Mouse (Mus musculus): ENCODE data around the gene Gm36079. TPM values are rescaled to one million over a fixed set of nuclear protein-coding genes. Genes with fewer than 3 reads are reported as not detected.
"Not testable (repeated sequence)": the region's sequence is repeated elsewhere in the genome, so short reads cannot be mapped to it uniquely, and the experiment has no call there.

Gene Gm36079
- polyA plus RNA-seq, 1 experiment from 2014 or later = not detected

DNA sequence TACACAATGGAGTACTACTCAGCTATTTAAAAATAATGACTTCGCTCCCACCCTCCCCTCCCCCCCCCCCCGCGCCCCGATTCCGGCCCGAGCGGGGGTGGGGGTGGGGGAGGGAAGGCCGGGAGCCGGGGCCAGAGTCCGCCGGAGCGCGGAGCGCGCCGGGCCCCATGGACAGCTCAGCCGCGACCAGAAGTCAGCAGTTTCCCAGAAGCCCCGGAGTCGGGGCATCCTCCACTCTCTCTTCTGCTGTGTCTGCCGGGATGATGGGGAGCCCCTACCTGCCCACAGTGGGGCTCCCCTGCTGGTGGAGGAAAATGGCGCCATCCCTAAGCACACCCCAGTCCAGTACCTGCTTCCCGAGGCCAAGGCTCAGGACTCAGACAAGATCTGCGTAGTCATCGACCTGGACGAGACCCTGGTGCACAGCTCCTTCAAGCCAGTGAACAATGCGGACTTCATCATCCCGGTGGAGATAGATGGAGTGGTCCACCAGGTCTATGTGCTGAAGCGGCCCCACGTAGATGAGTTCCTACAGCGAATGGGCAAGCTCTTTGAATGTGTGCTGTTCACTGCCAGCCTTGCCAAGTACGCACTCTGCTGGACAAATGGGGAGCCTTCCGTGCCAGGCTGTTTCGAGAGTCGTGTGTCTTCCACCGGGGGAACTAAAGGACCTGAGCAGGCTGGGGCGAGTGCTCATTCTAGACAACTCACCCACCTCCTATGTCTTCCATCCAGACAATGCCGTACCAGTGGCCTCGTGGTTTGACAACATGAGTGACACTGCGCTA, 19.8 kb upstream of the Gm36079 start:
- not testable (repeated sequence) for H3K9ac ChIP-seq (replicated peaks; ENCODE audit: low read depth, low read length); ATAC-seq (ENCODE audit: insufficient number of reproducible peaks, insufficient read depth, low FRiP score, low read depth); H3K9me3 ChIP-seq (ENCODE audit: control insufficient read depth, low read depth, low read length); H3K27ac ChIP-seq (ENCODE audit: low read length); H3K4me2 ChIP-seq (replicated peaks; ENCODE audit: low read depth, low read length); H3K36me3 ChIP-seq (ENCODE audit: control insufficient read depth, insufficient read depth, low read length); H3K4me3 ChIP-seq (ENCODE audit: low read depth, low read length); H3K4me1 ChIP-seq (ENCODE audit: control insufficient read depth, insufficient read depth, low read length); H3K27me3 ChIP-seq (ENCODE audit: control insufficient read depth, insufficient read depth, low read length)
- 2% methylated on average over 13 of the region's 40 CpGs for WGBS

DNA sequence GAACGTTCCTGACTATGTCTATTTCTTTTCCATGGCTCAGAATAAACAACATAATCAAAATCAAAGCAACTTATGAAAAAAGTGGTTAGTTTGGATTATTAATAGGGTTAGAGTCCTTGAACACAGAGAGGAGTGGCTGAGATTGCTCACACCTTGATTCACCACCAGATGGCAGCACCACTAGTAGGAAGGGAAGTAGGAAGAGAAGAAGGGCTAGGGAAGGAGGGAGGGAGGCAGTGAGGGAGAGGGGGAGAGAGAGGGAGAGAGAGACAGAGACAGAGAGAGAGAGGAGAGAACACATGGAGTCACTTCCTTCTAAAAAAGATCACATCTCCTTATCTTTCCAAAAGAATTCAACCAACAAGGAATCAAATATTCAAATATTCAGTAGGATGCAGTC, 14.3 kb upstream of the Gm36079 start:
- H3K27ac ChIP-seq (ENCODE audit: low read length); H3K4me1 ChIP-seq (ENCODE audit: control insufficient read depth, insufficient read depth, low read length); H3K9ac ChIP-seq (replicated peaks; ENCODE audit: low read depth, low read length); H3K4me2 ChIP-seq (replicated peaks; ENCODE audit: low read depth, low read length); H3K4me3 ChIP-seq (ENCODE audit: low read depth, low read length); H3K9me3 ChIP-seq (ENCODE audit: control insufficient read depth, low read depth, low read length); ATAC-seq (ENCODE audit: insufficient number of reproducible peaks, insufficient read depth, low FRiP score, low read depth); H3K36me3 ChIP-seq (ENCODE audit: control insufficient read depth, insufficient read depth, low read length); H3K27me3 ChIP-seq (ENCODE audit: control insufficient read depth, insufficient read depth, low read length): not testable (repeated sequence)
- no CpG with 5 or more reads among the region's 1 CpGs for WGBS

DNA sequence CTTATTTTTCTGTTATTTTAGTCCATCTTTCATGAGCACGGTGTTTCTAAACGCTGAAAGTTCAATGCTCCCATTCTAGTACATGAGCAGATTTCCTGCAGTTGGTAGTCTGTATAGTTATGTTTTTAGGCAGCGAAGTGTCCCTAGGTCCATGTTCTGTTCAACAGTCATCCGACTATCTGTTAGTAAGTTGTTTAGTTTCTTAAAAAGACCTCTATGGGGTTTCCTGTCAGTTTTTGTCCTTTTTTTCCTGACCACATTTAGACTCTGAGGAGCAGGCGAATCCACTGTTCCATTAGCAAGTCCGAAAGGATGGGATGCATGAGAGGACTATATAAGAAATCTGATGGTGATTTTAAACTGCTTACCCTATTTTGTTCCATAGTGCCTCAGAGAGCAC, 11.1 kb upstream of the Gm36079 start:
- WGBS = 9% methylated on average over 6 of the region's 6 CpGs
- ATAC-seq (ENCODE audit: insufficient number of reproducible peaks, insufficient read depth, low FRiP score, low read depth) = not testable (repeated sequence)

DNA sequence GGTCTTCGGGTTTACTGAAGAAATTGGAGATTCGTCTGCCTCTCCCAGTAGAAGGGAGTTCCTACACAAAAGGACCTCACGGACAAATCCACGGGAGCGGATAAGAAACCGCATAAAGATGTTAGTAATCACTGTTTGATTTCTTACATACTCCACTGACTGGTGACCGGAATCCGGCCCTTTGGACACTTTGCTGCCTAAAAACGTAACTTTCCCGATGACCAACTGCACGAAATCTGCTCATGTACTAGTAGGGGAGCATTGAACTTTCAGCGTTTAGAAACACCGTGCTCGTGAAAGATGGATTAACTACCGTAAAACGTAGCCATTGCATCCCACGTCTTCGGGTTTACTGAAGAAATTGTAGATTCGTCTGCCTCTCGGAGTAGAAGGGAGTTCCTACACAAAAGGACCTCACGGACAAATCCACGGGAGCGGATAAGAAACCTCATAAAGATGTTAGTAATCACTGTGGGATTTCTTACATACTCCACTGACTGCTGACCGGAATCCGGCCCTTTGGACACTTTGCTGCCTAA, 9.8 kb upstream of the Gm36079 start:
- not testable (repeated sequence) for ATAC-seq (ENCODE audit: insufficient number of reproducible peaks, insufficient read depth, low FRiP score, low read depth)
- WGBS = 2% methylated on average over 23 of the region's 25 CpGs

More for the DNA sequence above, 11.1 kb upstream of the Gm36079 start:
- not testable (repeated sequence) for H3K9me3 ChIP-seq (ENCODE audit: control insufficient read depth, low read depth, low read length); H3K4me3 ChIP-seq (ENCODE audit: low read depth, low read length); H3K4me1 ChIP-seq (ENCODE audit: control insufficient read depth, insufficient read depth, low read length); H3K27me3 ChIP-seq (ENCODE audit: control insufficient read depth, insufficient read depth, low read length); H3K4me2 ChIP-seq (replicated peaks; ENCODE audit: low read depth, low read length); H3K36me3 ChIP-seq (ENCODE audit: control insufficient read depth, insufficient read depth, low read length); H3K27ac ChIP-seq (ENCODE audit: low read length); H3K9ac ChIP-seq (replicated peaks; ENCODE audit: low read depth, low read length)

DNA sequence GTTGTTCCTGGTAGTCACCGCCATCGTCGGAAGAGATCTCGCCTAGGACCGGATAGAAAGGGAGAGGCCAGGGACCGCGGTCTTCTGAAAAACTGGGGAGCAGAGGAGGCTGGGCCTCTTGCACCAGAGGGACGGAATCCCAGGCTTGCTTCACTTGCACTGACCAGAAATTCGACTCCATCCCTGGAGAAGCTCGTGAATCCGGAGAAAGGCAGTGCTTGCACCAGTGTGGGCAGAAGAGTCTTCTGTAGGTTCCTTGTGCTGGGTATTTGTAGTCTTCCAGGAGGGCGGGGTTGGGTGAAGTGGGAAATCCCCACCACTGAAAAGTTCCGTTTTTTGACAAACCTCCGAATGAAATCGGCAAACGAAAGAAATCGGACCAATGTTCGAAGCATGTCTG, 8.3 kb upstream of the Gm36079 start:
- not testable (repeated sequence) for H3K4me2 ChIP-seq (replicated peaks; ENCODE audit: low read depth, low read length); H3K4me1 ChIP-seq (ENCODE audit: control insufficient read depth, insufficient read depth, low read length); H3K27ac ChIP-seq (ENCODE audit: low read length); H3K9ac ChIP-seq (replicated peaks; ENCODE audit: low read depth, low read length); H3K27me3 ChIP-seq (ENCODE audit: control insufficient read depth, insufficient read depth, low read length); H3K9me3 ChIP-seq (ENCODE audit: control insufficient read depth, low read depth, low read length); ATAC-seq (ENCODE audit: insufficient number of reproducible peaks, insufficient read depth, low FRiP score, low read depth); H3K4me3 ChIP-seq (ENCODE audit: low read depth, low read length); H3K36me3 ChIP-seq (ENCODE audit: control insufficient read depth, insufficient read depth, low read length)
- WGBS = 0% methylated on average over 9 of the region's 18 CpGs

More for the DNA sequence above, 9.8 kb upstream of the Gm36079 start:
- H3K27me3 ChIP-seq (ENCODE audit: control insufficient read depth, insufficient read depth, low read length); H3K4me1 ChIP-seq (ENCODE audit: control insufficient read depth, insufficient read depth, low read length); H3K9me3 ChIP-seq (ENCODE audit: control insufficient read depth, low read depth, low read length); H3K9ac ChIP-seq (replicated peaks; ENCODE audit: low read depth, low read length); H3K36me3 ChIP-seq (ENCODE audit: control insufficient read depth, insufficient read depth, low read length); H3K27ac ChIP-seq (ENCODE audit: low read length); H3K4me3 ChIP-seq (ENCODE audit: low read depth, low read length); H3K4me2 ChIP-seq (replicated peaks; ENCODE audit: low read depth, low read length): not testable (repeated sequence)

DNA sequence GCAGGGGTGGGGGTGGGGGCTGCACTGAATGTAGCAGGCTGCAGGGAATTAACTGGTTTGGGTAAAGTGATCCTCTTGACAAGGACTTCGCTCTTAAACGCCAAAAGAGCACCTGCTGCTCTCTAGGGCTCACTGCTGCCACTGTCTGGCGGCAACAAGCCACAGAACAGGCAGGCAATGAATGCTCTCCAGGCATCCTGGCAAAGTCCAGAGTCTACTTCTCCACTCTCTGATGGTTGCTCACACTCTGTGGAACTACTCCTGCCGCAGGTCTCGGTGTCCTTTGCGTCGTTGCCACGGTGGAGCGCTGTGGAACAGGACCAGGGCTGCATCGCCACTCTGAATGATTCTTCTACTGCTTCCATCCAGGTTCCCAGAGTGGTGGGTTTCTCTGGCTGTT, 7.8 kb upstream of the Gm36079 start:
- H3K4me2 ChIP-seq (replicated peaks; ENCODE audit: low read depth, low read length); ATAC-seq (ENCODE audit: insufficient number of reproducible peaks, insufficient read depth, low FRiP score, low read depth); H3K4me1 ChIP-seq (ENCODE audit: control insufficient read depth, insufficient read depth, low read length); H3K9me3 ChIP-seq (ENCODE audit: control insufficient read depth, low read depth, low read length); H3K4me3 ChIP-seq (ENCODE audit: low read depth, low read length); H3K36me3 ChIP-seq (ENCODE audit: control insufficient read depth, insufficient read depth, low read length); H3K27me3 ChIP-seq (ENCODE audit: control insufficient read depth, insufficient read depth, low read length); H3K9ac ChIP-seq (replicated peaks; ENCODE audit: low read depth, low read length); H3K27ac ChIP-seq (ENCODE audit: low read length): not testable (repeated sequence)
- 0% methylated on average over 3 of the region's 10 CpGs for WGBS

DNA sequence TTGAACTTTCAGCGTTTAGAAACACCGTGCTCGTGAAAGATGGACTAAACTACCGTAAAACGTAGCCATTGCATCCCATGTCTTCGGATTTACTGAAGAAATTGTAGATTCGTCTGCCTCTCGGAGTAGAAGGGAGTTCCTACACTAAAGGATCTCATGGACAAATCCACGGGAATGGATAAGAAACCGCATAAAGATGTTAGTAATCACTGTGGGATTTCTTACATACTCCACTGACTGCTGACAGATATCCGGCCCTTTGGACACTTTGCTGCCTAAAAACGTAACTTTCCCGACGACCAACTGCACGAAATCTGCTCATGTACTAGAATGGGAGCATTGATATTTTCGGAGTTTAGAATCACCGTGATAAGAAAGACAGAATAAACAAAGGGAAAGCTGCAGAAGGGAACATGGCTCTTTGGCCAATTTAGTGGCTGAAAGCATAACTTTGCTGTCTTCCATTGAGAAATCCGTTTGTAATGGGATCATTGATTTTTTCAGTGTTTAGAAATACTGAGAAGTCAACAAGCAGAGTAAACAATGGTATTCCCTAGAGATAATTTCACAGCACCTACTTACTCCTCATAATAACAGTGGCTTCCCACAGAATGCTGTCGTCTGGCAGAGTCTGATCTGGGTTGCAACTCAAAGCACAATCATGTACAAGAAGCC, 6.8 kb upstream of the Gm36079 start:
- H3K27me3 ChIP-seq (ENCODE audit: control insufficient read depth, insufficient read depth, low read length); H3K4me2 ChIP-seq (replicated peaks; ENCODE audit: low read depth, low read length); H3K4me3 ChIP-seq (ENCODE audit: low read depth, low read length); ATAC-seq (ENCODE audit: insufficient number of reproducible peaks, insufficient read depth, low FRiP score, low read depth); H3K9me3 ChIP-seq (ENCODE audit: control insufficient read depth, low read depth, low read length); H3K9ac ChIP-seq (replicated peaks; ENCODE audit: low read depth, low read length); H3K36me3 ChIP-seq (ENCODE audit: control insufficient read depth, insufficient read depth, low read length); H3K4me1 ChIP-seq (ENCODE audit: control insufficient read depth, insufficient read depth, low read length); H3K27ac ChIP-seq (ENCODE audit: low read length): not testable (repeated sequence)
- 2% methylated on average over 17 of the region's 19 CpGs for WGBS

DNA sequence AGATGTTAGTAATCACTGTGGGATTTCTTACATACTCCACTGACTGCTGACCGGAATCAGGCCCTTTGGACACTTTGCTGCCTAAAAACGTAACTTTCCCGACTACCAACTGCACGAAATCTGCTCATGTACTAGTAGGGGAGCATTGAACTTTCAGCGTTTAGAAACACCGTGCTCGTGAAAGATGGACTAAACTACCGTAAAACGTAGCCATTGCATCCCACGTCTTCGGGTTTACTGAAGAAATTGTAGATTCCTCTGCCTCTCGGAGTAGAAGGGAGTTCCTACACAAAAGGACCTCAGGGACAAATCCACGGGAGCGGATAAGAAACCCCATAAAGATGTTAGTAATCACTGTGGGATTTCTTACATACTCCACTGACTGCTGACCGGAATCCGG, 4.9 kb upstream of the Gm36079 start:
- not testable (repeated sequence) for H3K4me3 ChIP-seq (ENCODE audit: low read depth, low read length); ATAC-seq (ENCODE audit: insufficient number of reproducible peaks, insufficient read depth, low FRiP score, low read depth); H3K27ac ChIP-seq (ENCODE audit: low read length); H3K4me2 ChIP-seq (replicated peaks; ENCODE audit: low read depth, low read length); H3K36me3 ChIP-seq (ENCODE audit: control insufficient read depth, insufficient read depth, low read length); H3K9ac ChIP-seq (replicated peaks; ENCODE audit: low read depth, low read length); H3K9me3 ChIP-seq (ENCODE audit: control insufficient read depth, low read depth, low read length); H3K4me1 ChIP-seq (ENCODE audit: control insufficient read depth, insufficient read depth, low read length); H3K27me3 ChIP-seq (ENCODE audit: control insufficient read depth, insufficient read depth, low read length)
- WGBS = under 1% methylated on average over 11 of the region's 16 CpGs

All from stomach, embryonic 14.5 days (tissue).